Mouse (Mus musculus) ES-Bruce4 (cell line): ENCODE results near the gene Chrna9. TPM values are rescaled to one million over a fixed set of nuclear protein-coding genes. Genes with fewer than 3 reads are reported as not detected.

Experiments
- H3K27ac ChIP-seq: 2 replicates; pipeline ENCODE4 v1.5.1; 2012; ENCODE audit warnings: low read length, inconsistent platforms; ENCODE audit not compliant: insufficient read depth
- H3K27me3 ChIP-seq: 2 replicates; pipeline ENCODE4 v1.6.1; 2012; ENCODE audit warnings: mild to moderate bottlenecking, low read length, inconsistent platforms; ENCODE audit not compliant: control insufficient read depth, poor library complexity, insufficient read depth, severe bottlenecking
- H3K36me3 ChIP-seq: 2 replicates; pipeline ENCODE4 v1.6.1; 2012; ENCODE audit warnings: inconsistent platforms, mild to moderate bottlenecking, low read length, moderate library complexity; ENCODE audit not compliant: control insufficient read depth, poor library complexity, insufficient read depth, severe bottlenecking
- H3K4me1 ChIP-seq: one replicate; pipeline ENCODE4 v1.8.1; 2011; ENCODE audit warnings: low read length; ENCODE audit not compliant: control insufficient read depth, insufficient read depth
- H3K4me3 ChIP-seq: 2 replicates; pipeline ENCODE4 v1.5.1; 2011; ENCODE audit warnings: low read depth, mild to moderate bottlenecking, low read length
- H3K9ac ChIP-seq: 2 replicates; pipeline ENCODE4 v1.6.1; 2012; ENCODE audit warnings: low read depth, mild to moderate bottlenecking, inconsistent platforms; ENCODE audit not compliant: poor library complexity, severe bottlenecking
- H3K9me3 ChIP-seq: replicated peaks from 2 replicates; pipeline ENCODE4 v1.6.1; 2012; ENCODE audit warnings: mild to moderate bottlenecking, low read length, inconsistent platforms; ENCODE audit not compliant: control insufficient read depth, poor library complexity, insufficient read depth, severe bottlenecking
- CTCF ChIP-seq: IDR thresholded peaks from one replicate; pipeline ENCODE4 v1.8.1; 2011; ENCODE audit warnings: low read depth, low read length
- EP300 ChIP-seq: IDR thresholded peaks from 2 replicates; pipeline ENCODE4 v1.6.1; 2011; ENCODE audit warnings: low read depth, low read length; ENCODE audit not compliant: insufficient read depth
- POLR2A ChIP-seq: IDR thresholded peaks from one replicate; pipeline ENCODE4 v1.8.1; 2011; ENCODE audit warnings: low read length; ENCODE audit not compliant: insufficient read depth
- polyA plus RNA-seq: library from polyadenylated mRNA; stranded (reverse); fragments of >200 nt; gene quantifications from 2 replicates; pipeline ENCODE4 v1.2.4, GENCODE M21; 2011; ENCODE audit warnings: low read depth; ENCODE audit not compliant: missing spikeins, insufficient read depth, insufficient read length

The Chrna9 gene
- polyA plus RNA-seq, 1 experiment = 5.6 TPM

- H3K9ac ChIP-seq = no peak overlapping the region
These were observed 79.7 kb downstream of the Chrna9 start for GRCm38 (mm10) chr5:66014437-66014836.

GRCm38 (mm10) chr5:66015449-66015961 is 80.8 kb downstream of the Chrna9 start:
- H3K36me3 ChIP-seq = peaks cover 3% of the 10 kb centered on the region; the same call in 1 of the 2 replicates
- H3K4me1 ChIP-seq = no peaks in the 10 kb centered on the region
- no peak overlapping the region for H3K9ac ChIP-seq
- H3K27ac ChIP-seq = no peak overlapping the region
- H3K27me3 ChIP-seq = no peaks in the 10 kb centered on the region
- H3K9me3 ChIP-seq = no peaks in the 10 kb centered on the region
- TF ChIP-seq CTCF = no peak
- no peak for TF ChIP-seq EP300
- no peak for TF ChIP-seq POLR2A
- no peak overlapping the region for H3K4me3 ChIP-seq

More at GRCm38 (mm10) chr5:66014437-66014836, 79.7 kb downstream of the Chrna9 start:
- Histone ChIP-seq H3K27ac (no peak overlapping the region), H3K9me3 (no peaks in the 10 kb centered on the region), H3K4me1 (no peaks in the 10 kb centered on the region), H3K36me3 (peaks cover 3% of the 10 kb centered on the region; the same call in 1 of the 2 replicates), H3K4me3 (no peak overlapping the region), H3K27me3 (no peaks in the 10 kb centered on the region)
- no peak for TF ChIP-seq EP300
- TF ChIP-seq POLR2A = no peak
- TF ChIP-seq CTCF = no peak

- H3K4me3 ChIP-seq = peak overlapping the region; percentile 28
- no peak for TF ChIP-seq EP300
- TF ChIP-seq POLR2A = no peak
- no peak for TF ChIP-seq CTCF
- no peak overlapping the region for H3K27ac ChIP-seq
- no peak overlapping the region for H3K9ac ChIP-seq
- peaks cover 6% of the 10 kb centered on the region for H3K36me3 ChIP-seq
- H3K4me1 ChIP-seq = no peaks in the 10 kb centered on the region
- H3K9me3 ChIP-seq = no peaks in the 10 kb centered on the region
- no peaks in the 10 kb centered on the region for H3K27me3 ChIP-seq
These were observed 92.1 kb downstream of the Chrna9 start for GRCm38 (mm10) chr5:66026796-66027195.

Other genes with a start within 250 kb of the Chrna9 start
- gene Pds5a, start 236.6 kb upstream of the Chrna9 start, polyA plus RNA-seq = 318 and 327 TPM in 2 replicates
- 73.4 and 75.3 TPM in 2 replicates for gene N4bp2, start 171.4 kb upstream of the Chrna9 start, polyA plus RNA-seq
- gene Rhoh, start 73.7 kb upstream of the Chrna9 start, polyA plus RNA-seq = 0.12 TPM in 1 of 2 replicates, not detected in the other
- 0.67 and 2.3 TPM in 2 replicates for gene 9130230L23Rik, start 69.4 kb downstream of the Chrna9 start, polyA plus RNA-seq
- 82.8 and 88.1 TPM in 2 replicates for gene Rbm47, start 238.2 kb downstream of the Chrna9 start, polyA plus RNA-seq